Mouse (Mus musculus) kidney, adult 2 months (tissue): ENCODE measurements around the gene Galnt2.

Source experiments
- CTCF ChIP-seq: fragments of 200-500 bp; conservative IDR thresholded peaks from 2 replicates; pipeline ENCODE4 v1.5.1; 2011; ENCODE audit warnings: low read depth, mild to moderate bottlenecking, control low read depth, low read length, moderate library complexity, mixed read lengths; ENCODE audit not compliant: insufficient read depth, insufficient read length
- POLR2A ChIP-seq: fragments of 200-500 bp; IDR thresholded peaks from one replicate; pipeline ENCODE4 v1.6.1; 2011; ENCODE audit warnings: low read depth, low read length, control low read depth

- TF ChIP-seq CTCF (no peak), POLR2A (no peak)
Measured at GRCm38 (mm10) chr8:124323356-124323755, 92.2 kb downstream of the Galnt2 start.
